In the genomic region with DNA sequence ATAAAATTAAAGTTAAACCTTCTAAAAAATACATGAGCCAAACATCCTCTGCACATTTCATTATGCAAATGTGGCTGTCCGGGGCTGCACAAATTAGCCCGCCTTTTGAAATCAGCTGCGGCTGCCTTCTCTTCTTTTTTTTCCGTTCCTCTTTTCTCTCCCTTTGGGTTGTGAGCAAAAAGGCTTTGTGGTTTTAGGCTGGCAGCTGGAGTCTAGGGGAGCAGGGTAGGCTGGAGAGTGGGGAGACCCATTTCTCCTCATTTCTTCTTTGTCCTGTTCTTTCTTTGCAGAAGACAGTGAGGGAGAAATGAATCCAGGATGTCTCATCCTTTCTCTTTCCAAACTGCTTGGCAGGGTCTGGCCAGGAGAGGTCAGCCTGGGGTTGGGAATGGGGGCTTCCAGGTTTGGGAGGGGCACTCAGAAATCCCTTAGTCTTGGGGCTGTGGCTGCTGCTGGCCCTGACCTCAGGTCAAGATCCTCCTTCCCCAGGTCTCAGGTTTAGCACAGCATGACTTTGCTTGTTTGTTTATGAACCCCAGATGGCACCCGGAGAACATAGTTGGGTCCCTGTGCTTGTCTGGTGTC, we compare ENCODE assay signal across 11 mouse cellular contexts.
DNase-seq lines count a peak whose midpoint lies in the region; ATAC-seq lines count a peak whose summit lies in the region.
"Had no signal": no experiment of that assay in that cellular context is flagged by ENCODE, and none has a peak within 500 bp of the region (broad histone marks: within the 10 kb centered on the region; RNA-seq: fewer than 3 reads in every experiment).

No protein-coding gene starts in this region.

- H3K27ac ChIP-seq in forebrain, embryonic 11.5 days (ENCODE audit: low read depth, low read length), result peak overlapping the region; percentile 20; the same call in 1 of the 2 replicates

- intact Hi-C loops in left cerebral cortex, postnatal 4 days (cut with DNase I), result no loop called here
- intact Hi-C loops in left cerebral cortex, postnatal 36 days (cut with DNase I), result no loop called here

- no peaks in the 10 kb centered on the region for H3K9me3 ChIP-seq in forebrain, embryonic 11.5 days (ENCODE audit: control insufficient read depth, low read length)
- H3K9me3 ChIP-seq: heart, embryonic 12.5 days had no signal

- H3K4me1 ChIP-seq in forebrain, embryonic 11.5 days (replicated peaks; ENCODE audit: control insufficient read depth, insufficient read depth, low read length), result peaks cover 18% of the 10 kb centered on the region

- peak; percentile 48 for DNase-seq in left cerebral cortex, postnatal 4 days
- no peak for DNase-seq in left cerebral cortex, postnatal 36 days (ENCODE audit: low spot score in 2 of 2)
- no peak for DNase-seq in forebrain, embryonic 11.5 days (ENCODE audit: low spot score)
- DNase-seq in layer of hippocampus, adult 18-20 months (ENCODE audit: low spot score in 2 of 2), result no peak
- no peak for DNase-seq in natural killer cell, adult 2 months (ENCODE audit: low spot score in 2 of 2)
- no peak for DNase-seq in frontal cortex, postnatal 36 days (ENCODE audit: low spot score in 2 of 2)
- no peak for DNase-seq in heart, adult 18-20 months
- DNase-seq: kidney, adult 11 months; liver, postnatal 0 days had no signal

- H3K27me3 ChIP-seq in forebrain, embryonic 11.5 days (ENCODE audit: control insufficient read depth, insufficient read depth, low read length), result no peaks in the 10 kb centered on the region

- no peak for ATAC-seq in forebrain, embryonic 11.5 days (replicated peaks; ENCODE audit: low FRiP score)
- ATAC-seq in megakaryocyte progenitor cell, adult 5-6 weeks (replicated peaks; ENCODE audit: poor library complexity), result peak; percentile 65
- ATAC-seq: liver, postnatal 0 days had no signal

- no peak overlapping the region for H3K9ac ChIP-seq in forebrain, embryonic 11.5 days (ENCODE audit: low read length)
- H3K9ac ChIP-seq: heart, embryonic 12.5 days; liver, postnatal 0 days had no signal

- WGBS in forebrain, embryonic 11.5 days, result 33% methylated on average over 5 of the region's 5 CpGs

- H3K4me2 ChIP-seq in forebrain, embryonic 11.5 days (ENCODE audit: low read depth, low read length, severe bottlenecking), result peak overlapping the region; percentile 1; the same call in 1 of the 2 replicates
- H3K4me2 ChIP-seq: heart, embryonic 12.5 days had no signal

- H3K36me3 ChIP-seq in forebrain, embryonic 11.5 days (ENCODE audit: control insufficient read depth, insufficient read depth, low read length), result no peaks in the 10 kb centered on the region
- H3K36me3 ChIP-seq: heart, embryonic 12.5 days had no signal

- H3K4me3 ChIP-seq in forebrain, embryonic 11.5 days (ENCODE audit: low read depth, low read length), result no peak overlapping the region
- H3K4me3 ChIP-seq: heart, embryonic 12.5 days had no signal
